Mouse (Mus musculus) liver, embryonic 16.5 days (tissue): ENCODE data around the gene Lmx1a. TPM values are rescaled to one million over a fixed set of nuclear protein-coding genes. Genes with fewer than 3 reads are reported as not detected.

Experiments
- ATAC-seq: fragments of 200-750 bp; cut with Nextera tagmentation; 2 replicates; pipeline ENCODE4 v1.8.0; 2017; ENCODE audit warnings: low read depth, mild to moderate bottlenecking, moderate number of reproducible peaks, moderate library complexity
- H3K27ac ChIP-seq: fragments of 300-500 bp; sonication (generic); 2 replicates; pipeline ENCODE4 v1.5.1; 2014; ENCODE audit warnings: mild to moderate bottlenecking, low read length
- H3K27me3 ChIP-seq: fragments of 300-500 bp; sonication (generic); 2 replicates; pipeline ENCODE4 v1.6.1; 2014; ENCODE audit warnings: low read depth, low read length, mixed read lengths; ENCODE audit not compliant: control insufficient read depth, insufficient read depth
- H3K36me3 ChIP-seq: fragments of 300-500 bp; sonication (generic); 2 replicates; pipeline ENCODE4 v1.6.1; 2014; ENCODE audit warnings: mild to moderate bottlenecking; ENCODE audit not compliant: control insufficient read depth, insufficient read depth
- H3K4me1 ChIP-seq: fragments of 300-500 bp; sonication (generic); 2 replicates; pipeline ENCODE4 v1.6.1; 2014; ENCODE audit warnings: low read depth, low read length, mixed read lengths; ENCODE audit not compliant: control insufficient read depth
- H3K4me2 ChIP-seq: fragments of 300-500 bp; sonication (generic); 2 replicates; pipeline ENCODE4 v1.6.1; 2014; ENCODE audit warnings: low read depth, low read length, mixed read lengths
- H3K4me3 ChIP-seq: fragments of 300-500 bp; sonication (generic); 2 replicates; pipeline ENCODE4 v1.5.1; 2014; ENCODE audit warnings: low read depth, mild to moderate bottlenecking, low read length
- H3K9ac ChIP-seq: fragments of 300-500 bp; sonication (generic); 2 replicates; pipeline ENCODE4 v1.6.1; 2014; ENCODE audit warnings: low read depth, low read length
- H3K9me3 ChIP-seq: fragments of 300-500 bp; sonication (generic); replicated peaks from 2 replicates; pipeline ENCODE4 v1.6.1; 2016; ENCODE audit warnings: low read length; ENCODE audit not compliant: control insufficient read depth
- WGBS: fragments of 180-500 bp; shearing (Covaris S2); extraction: QIAGEN DNeasy Blood & Tissue Kit; methylation state at CpG from one replicate; pipeline ENCODE4 v1.1.7; 2014; ENCODE audit not compliant: insufficient replicate concordance; 5-methylcytosine and 5-hydroxymethylcytosine counted together
- polyA plus RNA-seq: library from polyadenylated mRNA; unstranded; fragments of >200 nt; fragmentation: Nextera tagmentation; extraction: Ambion mirVana; gene quantifications from 2 replicates; pipeline ENCODE4 v1.2.1, GENCODE M21; 2015

The Lmx1a gene
- polyA plus RNA-seq, 1 experiment from 2014 or later, result 0.04 TPM

GRCm38 (mm10) chr1:167760307-167760706, 71.3 kb downstream of the Lmx1a start:
- Histone ChIP-seq H3K36me3 (no peaks in the 10 kb centered on the region), H3K9ac (no peak overlapping the region), H3K4me3 (no peak overlapping the region), H3K27me3 (no peaks in the 10 kb centered on the region), H3K4me1 (no peaks in the 10 kb centered on the region), H3K27ac (peak overlapping the region; percentile 50; the same call in 1 of the 2 replicates), H3K4me2 (no peak overlapping the region), H3K9me3 (no peaks in the 10 kb centered on the region)
- peak; percentile 82 for ATAC-seq
- 54% methylated on average over 10 of the region's 10 CpGs for WGBS

GRCm38 (mm10) chr1:167761785-167762223, 72.8 kb downstream of the Lmx1a start:
- WGBS, result 36% methylated on average over 13 of the region's 13 CpGs
- H3K27me3 ChIP-seq, result no peaks in the 10 kb centered on the region
- H3K36me3 ChIP-seq, result no peaks in the 10 kb centered on the region
- H3K4me1 ChIP-seq, result no peaks in the 10 kb centered on the region
- ATAC-seq, result no peak
- no peak overlapping the region for H3K4me2 ChIP-seq
- H3K4me3 ChIP-seq, result no peak overlapping the region
- H3K9me3 ChIP-seq, result no peaks in the 10 kb centered on the region
- no peak overlapping the region for H3K9ac ChIP-seq
- no peak overlapping the region for H3K27ac ChIP-seq

- H3K4me2 ChIP-seq, result no peak overlapping the region
- peak; percentile 70; the same call in 1 of the 2 replicates for ATAC-seq
- H3K4me3 ChIP-seq, result no peak overlapping the region
- H3K27me3 ChIP-seq, result no peaks in the 10 kb centered on the region
- H3K36me3 ChIP-seq, result no peaks in the 10 kb centered on the region
- H3K4me1 ChIP-seq, result no peaks in the 10 kb centered on the region
- no peak overlapping the region for H3K27ac ChIP-seq
- 55% methylated on average over 4 of the region's 4 CpGs for WGBS
- H3K9me3 ChIP-seq, result no peaks in the 10 kb centered on the region
- no peak overlapping the region for H3K9ac ChIP-seq
These were observed 77.6 kb downstream of the Lmx1a start for GRCm38 (mm10) chr1:167766619-167767018.

- Histone ChIP-seq H3K4me3 (no peak overlapping the region), H3K27me3 (no peaks in the 10 kb centered on the region), H3K4me1 (no peaks in the 10 kb centered on the region), H3K27ac (no peak overlapping the region), H3K4me2 (no peak overlapping the region), H3K9me3 (no peaks in the 10 kb centered on the region), H3K9ac (no peak overlapping the region), H3K36me3 (no peaks in the 10 kb centered on the region)
- 68% methylated on average over 7 of the region's 7 CpGs for WGBS
- ATAC-seq, result no peak
These were observed 81.4 kb downstream of the Lmx1a start for GRCm38 (mm10) chr1:167770457-167770856.

GRCm38 (mm10) chr1:167779766-167780488, 90.9 kb downstream of the Lmx1a start:
- Histone ChIP-seq H3K9ac (no peak overlapping the region), H3K9me3 (no peaks in the 10 kb centered on the region), H3K36me3 (no peaks in the 10 kb centered on the region), H3K4me1 (no peaks in the 10 kb centered on the region), H3K27ac (no peak overlapping the region), H3K4me3 (no peak overlapping the region), H3K4me2 (no peak overlapping the region), H3K27me3 (no peaks in the 10 kb centered on the region)
- ATAC-seq, result no peak
- WGBS, result 54% methylated on average over 4 of the region's 5 CpGs

- Histone ChIP-seq H3K27me3 (no peaks in the 10 kb centered on the region), H3K9ac (no peak overlapping the region), H3K4me3 (no peak overlapping the region), H3K36me3 (no peaks in the 10 kb centered on the region), H3K9me3 (no peaks in the 10 kb centered on the region), H3K4me1 (no peaks in the 10 kb centered on the region), H3K27ac (no peak overlapping the region), H3K4me2 (no peak overlapping the region)
- WGBS, result 43% methylated on average over 10 of the region's 10 CpGs
- ATAC-seq, result no peak
These were observed 92.9 kb downstream of the Lmx1a start for GRCm38 (mm10) chr1:167781787-167782484.

GRCm38 (mm10) chr1:167784067-167784466, 95.0 kb downstream of the Lmx1a start:
- Histone ChIP-seq H3K9ac (no peak overlapping the region), H3K27ac (no peak overlapping the region), H3K4me1 (no peaks in the 10 kb centered on the region), H3K4me3 (no peak overlapping the region), H3K27me3 (no peaks in the 10 kb centered on the region), H3K36me3 (no peaks in the 10 kb centered on the region), H3K4me2 (no peak overlapping the region), H3K9me3 (no peaks in the 10 kb centered on the region)
- ATAC-seq, result no peak
- 67% methylated on average over 2 of the region's 2 CpGs for WGBS

- Histone ChIP-seq H3K9ac (no peak overlapping the region), H3K4me1 (no peaks in the 10 kb centered on the region), H3K27ac (no peak overlapping the region), H3K4me2 (no peak overlapping the region), H3K27me3 (no peaks in the 10 kb centered on the region), H3K4me3 (no peak overlapping the region), H3K9me3 (no peaks in the 10 kb centered on the region), H3K36me3 (no peaks in the 10 kb centered on the region)
- ATAC-seq, result no peak
- WGBS, result 53% methylated on average over 12 of the region's 12 CpGs
These were observed 99.8 kb downstream of the Lmx1a start for GRCm38 (mm10) chr1:167788684-167789413.

- H3K9ac ChIP-seq, result no peak overlapping the region
- H3K4me1 ChIP-seq, result no peaks in the 10 kb centered on the region
- H3K36me3 ChIP-seq, result no peaks in the 10 kb centered on the region
- no peaks in the 10 kb centered on the region for H3K27me3 ChIP-seq
- no peak for ATAC-seq
- 53% methylated on average over 8 of the region's 8 CpGs for WGBS
- H3K4me3 ChIP-seq, result no peak overlapping the region
- no peak overlapping the region for H3K4me2 ChIP-seq
- H3K9me3 ChIP-seq, result no peaks in the 10 kb centered on the region
- no peak overlapping the region for H3K27ac ChIP-seq
These were observed 100.4 kb downstream of the Lmx1a start for GRCm38 (mm10) chr1:167789448-167789847.
